Mouse (Mus musculus) embryonic facial prominence, embryonic 14.5 days (tissue): ENCODE results near the gene Rgsl1. TPM values are rescaled to one million over a fixed set of nuclear protein-coding genes. Genes with fewer than 3 reads are reported as not detected.

Source experiments
- ATAC-seq: fragments of 200-750 bp; cut with Nextera tagmentation; 2 replicates; pipeline ENCODE4 v1.8.0; 2017; ENCODE audit warnings: low read depth, moderate number of reproducible peaks, moderate TSS enrichment
- DNase-seq: peaks from one replicate; pipeline ENCODE4 v3.0.0-alpha.2; 2015; ENCODE audit warnings: low spot score
- H3K27ac ChIP-seq: fragments of 300-500 bp; sonication (generic); replicated peaks from 2 replicates; pipeline ENCODE4 v1.5.1; 2014; ENCODE audit warnings: low read depth, mild to moderate bottlenecking, low read length, moderate library complexity
- H3K27me3 ChIP-seq: fragments of 300-500 bp; sonication (generic); replicated peaks from 2 replicates; pipeline ENCODE4 v1.6.1; 2014; ENCODE audit warnings: low read length; ENCODE audit not compliant: control insufficient read depth, insufficient read depth
- H3K36me3 ChIP-seq: fragments of 300-500 bp; sonication (generic); 2 replicates; pipeline ENCODE4 v1.6.1; 2014; ENCODE audit warnings: low read length, mixed read lengths; ENCODE audit not compliant: control insufficient read depth, insufficient read depth
- H3K4me1 ChIP-seq: fragments of 300-500 bp; sonication (generic); 2 replicates; pipeline ENCODE4 v1.6.1; 2014; ENCODE audit warnings: antibody characterized with exemption, low read length; ENCODE audit not compliant: control insufficient read depth, insufficient read depth
- H3K4me2 ChIP-seq: fragments of 300-500 bp; sonication (generic); 2 replicates; pipeline ENCODE4 v1.6.1; 2014; ENCODE audit warnings: low read depth, mild to moderate bottlenecking, low read length, moderate library complexity, mixed read lengths
- H3K4me3 ChIP-seq: fragments of 300-500 bp; sonication (generic); 2 replicates; pipeline ENCODE4 v1.5.1; 2014; ENCODE audit warnings: low read depth, mild to moderate bottlenecking, low read length
- H3K9ac ChIP-seq: fragments of 300-500 bp; sonication (generic); 2 replicates; pipeline ENCODE4 v1.6.1; 2014; ENCODE audit warnings: low read depth, mild to moderate bottlenecking, low read length, moderate library complexity, mixed read lengths
- H3K9me3 ChIP-seq: fragments of 300-500 bp; sonication (generic); 2 replicates; pipeline ENCODE4 v1.6.1; 2016; ENCODE audit warnings: low read length; ENCODE audit not compliant: control insufficient read depth
- WGBS: fragments of 180-500 bp; shearing (Covaris S2); extraction: QIAGEN DNeasy Blood & Tissue Kit; methylation state at CpG from one replicate; pipeline ENCODE4 v1.1.7; 2014; 5-methylcytosine and 5-hydroxymethylcytosine counted together
- polyA plus RNA-seq: library from polyadenylated mRNA; unstranded; fragments of >200 nt; fragmentation: Nextera tagmentation; extraction: Ambion mirVana; gene quantifications from 2 replicates; pipeline ENCODE4 v1.2.1, GENCODE M21; 2014

Rgsl1 gene
- polyA plus RNA-seq, 1 experiment from 2014 or later: 0.14 TPM

GRCm38 (mm10) chr1:153741551-153742316 is 102.2 kb downstream of the Rgsl1 start:
- Histone ChIP-seq H3K9ac (peak overlapping the region; percentile 46; the same call in 1 of the 2 replicates), H3K4me3 (peak overlapping the region; percentile 44), H3K4me1 (peaks cover 9% of the 10 kb centered on the region), H3K9me3 (no peaks in the 10 kb centered on the region), H3K27ac (no peak overlapping the region), H3K27me3 (peaks cover 6% of the 10 kb centered on the region; the same call in 1 of the 2 replicates), H3K4me2 (peak overlapping the region; percentile 72), H3K36me3 (peaks cover 5% of the 10 kb centered on the region; the same call in 1 of the 2 replicates)
- whole genome bisulfite sequencing: 48% methylated on average over 18 of the region's 18 CpGs
- ATAC-seq: no peak
- DNase-seq: no peak

GRCm38 (mm10) chr1:153740775-153741400 is 103.1 kb downstream of the Rgsl1 start:
- Histone ChIP-seq H3K4me2 (peak overlapping the region; percentile 72), H3K9ac (peak overlapping the region; percentile 51), H3K4me3 (peak overlapping the region; percentile 44), H3K27me3 (peaks cover 6% of the 10 kb centered on the region; the same call in 1 of the 2 replicates), H3K4me1 (peaks cover 9% of the 10 kb centered on the region), H3K36me3 (peaks cover 5% of the 10 kb centered on the region; the same call in 1 of the 2 replicates), H3K9me3 (no peaks in the 10 kb centered on the region), H3K27ac (no peak overlapping the region)
- 27% methylated on average over 12 of the region's 12 CpGs for WGBS
- no peak for DNase-seq
- ATAC-seq: no peak

- peak within 1 kb of the TSS; percentile 72 for H3K4me2 ChIP-seq
- H3K9ac ChIP-seq: peak within 1 kb of the TSS; percentile 51
- H3K36me3 ChIP-seq: peaks cover 5% of the 10 kb centered on the region; the same call in 1 of the 2 replicates
- H3K9me3 ChIP-seq: no peaks in the 10 kb centered on the region
- H3K27ac ChIP-seq: no peak within 1 kb of the TSS
- H3K27me3 ChIP-seq: peaks cover 6% of the 10 kb centered on the region; the same call in 1 of the 2 replicates
- peak within 1 kb of the TSS; percentile 44 for H3K4me3 ChIP-seq
- H3K4me1 ChIP-seq: peaks cover 9% of the 10 kb centered on the region
- DNase-seq: peak; percentile 93
- WGBS: under 1% methylated on average over 28 of the region's 28 CpGs
- ATAC-seq: peak; percentile 76
Observed at GRCm38 (mm10) chr1:153740145-153740544, 103.8 kb downstream of the Rgsl1 start, which contains the start of gene Rgs16. TSS of gene Rgs16 (plus strand) at chr1:153740349.

- no peak for DNase-seq
- H3K36me3 ChIP-seq: peaks cover 5% of the 10 kb centered on the region; the same call in 1 of the 2 replicates
- 12% methylated on average over 13 of the region's 13 CpGs for WGBS
- H3K9me3 ChIP-seq: no peaks in the 10 kb centered on the region
- H3K27me3 ChIP-seq: peaks cover 6% of the 10 kb centered on the region; the same call in 1 of the 2 replicates
- H3K9ac ChIP-seq: peak overlapping the region; percentile 51; the same call in 1 of the 2 replicates
- H3K27ac ChIP-seq: no peak overlapping the region
- ATAC-seq: peak; percentile 3; the same call in 1 of the 2 replicates
- H3K4me2 ChIP-seq: peak overlapping the region; percentile 72
- H3K4me3 ChIP-seq: peak overlapping the region; percentile 44
- peaks cover 9% of the 10 kb centered on the region for H3K4me1 ChIP-seq
Observed at GRCm38 (mm10) chr1:153739437-153740015, 104.4 kb downstream of the Rgsl1 start.

- Histone ChIP-seq H3K4me2 (no peak overlapping the region; the same call in 1 of the 2 replicates), H3K27ac (no peak overlapping the region), H3K36me3 (no peaks in the 10 kb centered on the region), H3K9me3 (no peaks in the 10 kb centered on the region), H3K4me1 (peaks cover 22% of the 10 kb centered on the region), H3K4me3 (no peak overlapping the region), H3K9ac (no peak overlapping the region), H3K27me3 (peaks cover 6% of the 10 kb centered on the region; the same call in 1 of the 2 replicates)
- 32% methylated on average over 9 of the region's 9 CpGs for WGBS
- peak; percentile 76 for DNase-seq
- ATAC-seq: no peak; the same call in 1 of the 2 replicates
Observed at GRCm38 (mm10) chr1:153737101-153738085, 106.5 kb downstream of the Rgsl1 start.

- Histone ChIP-seq H3K27ac (no peak overlapping the region), H3K9ac (no peak overlapping the region), H3K4me1 (peaks cover 23% of the 10 kb centered on the region), H3K36me3 (no peaks in the 10 kb centered on the region), H3K4me3 (no peak overlapping the region), H3K27me3 (peaks cover 5% of the 10 kb centered on the region; the same call in 1 of the 2 replicates), H3K9me3 (no peaks in the 10 kb centered on the region), H3K4me2 (no peak overlapping the region)
- DNase-seq: no peak
- ATAC-seq: no peak
- 44% methylated on average over 6 of the region's 6 CpGs for WGBS
Observed at GRCm38 (mm10) chr1:153736096-153736495, 107.8 kb downstream of the Rgsl1 start.

- Histone ChIP-seq H3K36me3 (no peaks in the 10 kb centered on the region), H3K4me1 (peaks cover 21% of the 10 kb centered on the region), H3K4me2 (no peak overlapping the region), H3K27me3 (no peaks in the 10 kb centered on the region), H3K27ac (no peak overlapping the region), H3K4me3 (no peak overlapping the region), H3K9me3 (no peaks in the 10 kb centered on the region), H3K9ac (no peak overlapping the region)
- ATAC-seq (no peak), DNase-seq (no peak)
- WGBS: 71% methylated on average over 4 of the region's 4 CpGs
Observed at GRCm38 (mm10) chr1:153734866-153735265, 109.1 kb downstream of the Rgsl1 start.
